Comparison of ENCODE assay signal across 9 mouse cellular contexts in the genomic region with DNA sequence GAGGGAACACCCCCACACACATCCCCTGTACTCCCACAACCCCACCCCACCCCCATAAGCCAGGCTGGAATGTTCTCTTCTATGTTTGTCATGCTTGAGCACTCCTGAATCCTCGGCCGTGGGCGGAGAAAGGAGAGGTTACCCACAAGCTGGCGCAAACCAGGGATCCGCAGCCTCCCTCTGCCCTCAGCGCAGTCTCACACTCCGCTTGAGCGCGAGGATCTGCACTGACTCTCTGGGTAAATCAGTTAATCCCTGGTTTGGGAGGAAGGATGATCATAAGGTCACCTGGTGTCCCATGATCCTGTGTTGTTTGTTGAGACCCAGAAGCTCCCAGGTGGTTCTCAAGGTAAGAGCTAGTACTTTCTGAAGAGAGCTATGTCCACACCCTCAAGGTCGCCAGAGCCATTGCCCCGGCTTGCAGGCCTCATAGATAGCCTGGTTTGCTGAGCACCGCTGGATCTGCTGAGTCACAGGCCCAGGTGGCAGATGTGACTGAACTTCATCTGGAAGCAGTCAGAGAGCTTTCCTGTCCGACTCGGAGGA. TPM values are rescaled to one million over a fixed set of nuclear protein-coding genes. Genes with fewer than 3 reads are reported as not detected.
DNase-seq lines count a peak whose midpoint lies in the region; ATAC-seq lines count a peak whose summit lies in the region.
"Had no signal": no experiment of that assay in that cellular context is flagged by ENCODE, and none has a peak within 500 bp of the region (broad histone marks: within the 10 kb centered on the region; RNA-seq: fewer than 3 reads in every experiment).

No protein-coding gene starts in this region.

- peak overlapping the region; percentile 91 for H3K27ac ChIP-seq in kidney, embryonic 16.5 days (ENCODE audit: low read length)
- H3K27ac ChIP-seq in midbrain, embryonic 11.5 days (ENCODE audit: low read depth, low read length) = no peak overlapping the region
- H3K27ac ChIP-seq: layer of hippocampus, adult 2 months had no signal

- no peaks in the 10 kb centered on the region for H3K9me3 ChIP-seq in kidney, embryonic 16.5 days (ENCODE audit: low read length)
- no peaks in the 10 kb centered on the region for H3K9me3 ChIP-seq in midbrain, embryonic 11.5 days (ENCODE audit: control insufficient read depth, low read length)

- peak; percentile 45 for DNase-seq in ovary, postnatal 36 days (ENCODE audit: low spot score)
- DNase-seq in ovary, postnatal 14 days (ENCODE audit: low spot score) = no peak
- peak; percentile 46 for DNase-seq in c-Kit-negative CD71-positive TER-119-positive erythroid progenitor cells, embryonic 14.5 days (ENCODE audit: low read depth, low spot score)
- peak; percentile 83 for DNase-seq in lung, postnatal 25 days (ENCODE audit: low spot score)
- DNase-seq in adipocyte (ENCODE audit: low spot score) = no peak
- no peak for DNase-seq in midbrain, embryonic 11.5 days (ENCODE audit: low spot score, missing footprints)
- no peak for DNase-seq in heart, postnatal 14 days

- H3K4me1 ChIP-seq in kidney, embryonic 16.5 days (ENCODE audit: insufficient read depth, low read length) = peaks cover 12% of the 10 kb centered on the region
- no peaks in the 10 kb centered on the region for H3K4me1 ChIP-seq in midbrain, embryonic 11.5 days (ENCODE audit: control insufficient read depth, insufficient read depth, low read length)

- intact Hi-C loops in heart, postnatal 14 days (cut with DNase I) = no loop called here

- ATAC-seq in kidney, embryonic 16.5 days (ENCODE audit: low FRiP score, low TSS enrichment) = peak; percentile 94
- no peak for ATAC-seq in midbrain, embryonic 11.5 days (ENCODE audit: low FRiP score)

- H3K27me3 ChIP-seq in kidney, embryonic 16.5 days (ENCODE audit: insufficient read depth, low read length) = no peaks in the 10 kb centered on the region
- H3K27me3 ChIP-seq in midbrain, embryonic 11.5 days (ENCODE audit: control insufficient read depth, insufficient read depth, low read length) = no peaks in the 10 kb centered on the region

- peak overlapping the region; percentile 30 for H3K4me2 ChIP-seq in kidney, embryonic 16.5 days (replicated peaks; ENCODE audit: low read depth, low read length)
- no peak overlapping the region for H3K4me2 ChIP-seq in midbrain, embryonic 11.5 days

- no peak overlapping the region for H3K4me3 ChIP-seq in kidney, embryonic 16.5 days (ENCODE audit: low read length)
- H3K4me3 ChIP-seq in midbrain, embryonic 11.5 days (ENCODE audit: low read depth, low read length) = no peak overlapping the region
- H3K4me3 ChIP-seq: layer of hippocampus, adult 2 months had no signal

- H3K36me3 ChIP-seq in kidney, embryonic 16.5 days (ENCODE audit: insufficient read depth, low read length) = no peaks in the 10 kb centered on the region
- H3K36me3 ChIP-seq in midbrain, embryonic 11.5 days (ENCODE audit: control insufficient read depth, insufficient read depth, low read length) = no peaks in the 10 kb centered on the region

- WGBS in kidney, embryonic 16.5 days = 29% methylated on average over 14 of the region's 14 CpGs
- WGBS in midbrain, embryonic 11.5 days = 32% methylated on average over 14 of the region's 14 CpGs

- H3K9ac ChIP-seq in kidney, embryonic 16.5 days (replicated peaks; ENCODE audit: low read length) = peak overlapping the region; percentile 44; the same call in 1 of the 2 replicates
- no peak overlapping the region for H3K9ac ChIP-seq in midbrain, embryonic 11.5 days (ENCODE audit: low read length)

RNA-seq across cellular contexts. Expression of gene Selenbp1, which starts 15.0 kb away (rescaled TPM):
- 88.7 and 105 TPM in 2 replicates for polyA plus RNA-seq in kidney, embryonic 16.5 days (2015; fragmentation: Nextera tagmentation; extraction: Ambion mirVana)
- polyA plus RNA-seq in midbrain, embryonic 11.5 days (2014; fragmentation: Nextera tagmentation; extraction: Ambion mirVana) = 3.6 and 4.7 TPM in 2 replicates
- 10 to 100 TPM; 63.8 to 84.9 TPM for total RNA-seq in heart, postnatal 14 days (2021)

RNA-seq across cellular contexts. Expression of gene Psmb4, which starts 31.1 kb away (rescaled TPM):
- 341 and 366 TPM in 2 replicates for polyA plus RNA-seq in kidney, embryonic 16.5 days (2015; fragmentation: Nextera tagmentation; extraction: Ambion mirVana)
- 339 and 371 TPM in 2 replicates for polyA plus RNA-seq in midbrain, embryonic 11.5 days (2014; fragmentation: Nextera tagmentation; extraction: Ambion mirVana)
- total RNA-seq in heart, postnatal 14 days (2021) = 100 to 1,000 TPM; 217 to 251 TPM

RNA-seq across cellular contexts. Expression of gene Rfx5, which starts 36.0 kb away (rescaled TPM):
- 10.0 and 10.5 TPM in 2 replicates for polyA plus RNA-seq in kidney, embryonic 16.5 days (2015; fragmentation: Nextera tagmentation; extraction: Ambion mirVana)
- polyA plus RNA-seq in midbrain, embryonic 11.5 days (2014; fragmentation: Nextera tagmentation; extraction: Ambion mirVana) = 5.9 and 6.8 TPM in 2 replicates
- 1 to 10 TPM; 8.2 to 8.4 TPM for total RNA-seq in heart, postnatal 14 days (2021)

RNA-seq across cellular contexts. Expression of gene Pi4kb, which starts 56.6 kb away (rescaled TPM):
- 25.0 and 30.3 TPM in 2 replicates for polyA plus RNA-seq in kidney, embryonic 16.5 days (2015; fragmentation: Nextera tagmentation; extraction: Ambion mirVana)
- 20.2 and 21.2 TPM in 2 replicates for polyA plus RNA-seq in midbrain, embryonic 11.5 days (2014; fragmentation: Nextera tagmentation; extraction: Ambion mirVana)
- total RNA-seq in heart, postnatal 14 days (2021) = 10 to 100 TPM; 33.5 to 35.3 TPM

Comparison
In these comparisons a context has a peak if more than half of its experiments do, and no peak if none do; other contexts are left out.
1. DNase-seq: peak in ovary, postnatal 36 days (single experiment), c-Kit-negative CD71-positive TER-119-positive erythroid progenitor cells, embryonic 14.5 days (single experiment) and lung, postnatal 25 days (single experiment); none in ovary, postnatal 14 days (single experiment), adipocyte (single experiment), midbrain, embryonic 11.5 days (single experiment) and heart, postnatal 14 days (0 of 2).
2. RNA of gene Selenbp1, which starts 15.0 kb away (polyA plus RNA-seq): 88.7 to 105 TPM in kidney, embryonic 16.5 days; 3.6 to 4.7 TPM in midbrain, embryonic 11.5 days; every median in the first group is over 10 times any median in the second.